Mouse (Mus musculus) intestine, embryonic 14.5 days (tissue): Measurements from ENCODE around the gene Tnfaip8l3. TPM values are rescaled to one million over a fixed set of nuclear protein-coding genes. Genes with fewer than 3 reads are reported as not detected.

Experiments used
- ATAC-seq: fragments of 200-750 bp; cut with Nextera tagmentation; replicated peaks from 2 replicates; pipeline ENCODE4 v1.8.0; 2017; ENCODE audit warnings: low read depth, moderate number of reproducible peaks, moderate TSS enrichment, moderate library complexity; ENCODE audit not compliant: low FRiP score, low TSS enrichment
- DNase-seq: peaks from one replicate; pipeline ENCODE4 v3.0.0-alpha.2; 2018; ENCODE audit warnings: low spot score
- H3K27ac ChIP-seq: fragments of 300-500 bp; sonication (generic); 2 replicates; pipeline ENCODE4 v1.5.1; 2014; ENCODE audit warnings: low read depth, mild to moderate bottlenecking, control low read depth
- H3K27me3 ChIP-seq: fragments of 300-500 bp; sonication (generic); replicated peaks from 2 replicates; pipeline ENCODE4 v1.6.1; 2014; ENCODE audit warnings: low read length, control low read depth; ENCODE audit not compliant: control insufficient read depth, insufficient read depth
- H3K36me3 ChIP-seq: fragments of 300-500 bp; sonication (generic); 2 replicates; pipeline ENCODE4 v1.6.1; 2014; ENCODE audit warnings: low read length, control low read depth; ENCODE audit not compliant: control insufficient read depth, insufficient read depth
- H3K4me1 ChIP-seq: fragments of 300-500 bp; sonication (generic); replicated peaks from 2 replicates; pipeline ENCODE4 v1.6.1; 2014; ENCODE audit warnings: low read length, control low read depth, mixed read lengths; ENCODE audit not compliant: control insufficient read depth, insufficient read depth
- H3K4me2 ChIP-seq: fragments of 300-500 bp; sonication (generic); 2 replicates; pipeline ENCODE4 v1.6.1; 2014; ENCODE audit warnings: low read length
- H3K4me3 ChIP-seq: fragments of 300-500 bp; sonication (generic); 2 replicates; pipeline ENCODE4 v1.5.1; 2014; ENCODE audit warnings: low read depth, low read length, control low read depth, mixed read lengths
- H3K9ac ChIP-seq: fragments of 300-500 bp; sonication (generic); 2 replicates; pipeline ENCODE4 v1.6.1; 2014; ENCODE audit warnings: mild to moderate bottlenecking, low read length
- H3K9me3 ChIP-seq: fragments of 300-500 bp; sonication (generic); 2 replicates; pipeline ENCODE4 v1.6.1; 2016; ENCODE audit warnings: low read length, control low read depth; ENCODE audit not compliant: control insufficient read depth
- WGBS: fragments of 180-500 bp; shearing (Covaris S2); extraction: QIAGEN DNeasy Blood & Tissue Kit; methylation state at CpG from one replicate; pipeline ENCODE4 v1.1.7; 2014; 5-methylcytosine and 5-hydroxymethylcytosine counted together
- polyA plus RNA-seq: library from polyadenylated mRNA; unstranded; fragments of >200 nt; fragmentation: Nextera tagmentation; extraction: Ambion mirVana; gene quantifications from 2 replicates; pipeline ENCODE4 v1.2.1, GENCODE M21; 2014

Tnfaip8l3 gene
- polyA plus RNA-seq, result 0.05 and 0.22 TPM in 2 replicates

DNA sequence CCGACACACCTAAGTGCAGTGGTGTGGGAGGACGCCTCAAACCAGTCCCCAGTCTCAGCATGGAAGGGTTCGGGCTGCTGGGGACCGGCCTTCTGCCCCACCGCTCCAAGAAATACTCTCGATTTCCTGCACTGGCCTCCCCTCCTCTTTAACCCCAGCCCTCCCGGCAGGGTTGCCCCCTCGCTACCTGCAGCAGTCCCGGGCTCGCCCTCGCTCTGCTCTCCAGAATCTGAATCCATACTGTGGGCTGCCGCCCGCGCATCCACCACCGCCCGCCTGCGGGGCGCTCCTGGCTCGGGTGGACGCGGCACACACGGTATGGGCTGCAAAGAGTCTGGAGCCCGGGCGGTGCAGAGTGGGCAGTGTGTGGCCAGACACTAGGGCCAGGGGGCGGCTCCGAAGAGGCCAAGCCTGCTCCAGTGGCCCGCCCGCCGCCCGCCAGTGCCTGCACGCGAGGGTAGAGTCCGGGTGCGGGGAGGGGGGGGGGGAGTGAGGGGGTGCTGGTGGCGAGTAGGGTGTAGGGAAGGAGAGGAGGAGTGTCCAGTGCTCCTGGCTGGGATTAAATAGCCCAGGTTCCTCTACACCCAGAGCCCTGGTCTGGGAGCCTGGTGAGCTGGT, at the start of gene Tnfaip8l3:
TSS of gene Tnfaip8l3 (minus strand) at position 357 of the 618 bp plus-strand sequence.
- under 1% methylated on average over 33 of the region's 35 CpGs for WGBS
- H3K9ac ChIP-seq, result peak within 1 kb of the TSS; percentile 39
- DNase-seq (peak; percentile 66), ATAC-seq (peak; percentile 81)
- no peak within 1 kb of the TSS for H3K27ac ChIP-seq
- peaks cover 6% of the 10 kb centered on the region for H3K4me1 ChIP-seq
- no peaks in the 10 kb centered on the region for H3K36me3 ChIP-seq
- H3K4me2 ChIP-seq, result peak within 1 kb of the TSS; percentile 94
- no peaks in the 10 kb centered on the region for H3K9me3 ChIP-seq
- peak within 1 kb of the TSS; percentile 46 for H3K4me3 ChIP-seq
- peaks cover 40% of the 10 kb centered on the region for H3K27me3 ChIP-seq

DNA sequence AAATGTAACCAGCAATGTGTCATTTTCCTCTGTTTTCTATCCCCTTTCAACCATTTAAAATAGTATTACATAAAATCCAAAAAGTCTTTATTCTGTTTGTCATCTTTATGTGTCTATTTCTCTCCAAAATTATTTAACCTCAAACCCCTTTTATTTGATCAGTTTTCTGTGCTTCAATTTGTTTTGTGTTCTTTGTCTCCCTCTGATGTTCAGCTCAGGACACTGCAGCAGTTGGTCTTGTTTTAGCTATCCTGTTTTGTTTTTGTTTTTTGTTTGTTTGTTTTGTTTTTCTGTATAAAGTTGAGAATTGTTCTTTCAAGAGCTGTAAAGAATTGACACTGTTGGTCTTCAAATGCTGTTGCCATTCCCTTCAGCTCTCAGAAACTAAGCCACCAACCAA, 44.5 kb upstream of the Tnfaip8l3 start:
- DNase-seq (no peak), ATAC-seq (no peak)

GRCm38 (mm10) chr9:54098636-54099035, 30.4 kb upstream of the Tnfaip8l3 start:
- H3K9ac ChIP-seq, result no peak overlapping the region
- no peaks in the 10 kb centered on the region for H3K36me3 ChIP-seq
- H3K4me3 ChIP-seq, result no peak overlapping the region
- no peak overlapping the region for H3K27ac ChIP-seq
- H3K27me3 ChIP-seq, result no peaks in the 10 kb centered on the region
- no peaks in the 10 kb centered on the region for H3K4me1 ChIP-seq
- no peak for DNase-seq
- ATAC-seq, result no peak
- no peak overlapping the region for H3K4me2 ChIP-seq
- H3K9me3 ChIP-seq, result no peaks in the 10 kb centered on the region

More for the DNA sequence above, 44.5 kb upstream of the Tnfaip8l3 start:
- Histone ChIP-seq H3K4me2 (no peak overlapping the region), H3K36me3 (no peaks in the 10 kb centered on the region), H3K4me1 (no peaks in the 10 kb centered on the region), H3K4me3 (no peak overlapping the region), H3K9me3 (0 out of 2 replicates have a peak, but pooled peaks cover under 1% of the 10 kb centered on the region), H3K27ac (no peak overlapping the region), H3K9ac (no peak overlapping the region), H3K27me3 (no peaks in the 10 kb centered on the region)

GRCm38 (mm10) chr9:54097091-54097490, 28.9 kb upstream of the Tnfaip8l3 start:
- no peak overlapping the region for H3K4me2 ChIP-seq
- H3K4me3 ChIP-seq, result no peak overlapping the region
- 76% methylated on average over 6 of the region's 6 CpGs for WGBS
- no peak overlapping the region for H3K27ac ChIP-seq
- no peak for ATAC-seq
- no peaks in the 10 kb centered on the region for H3K27me3 ChIP-seq
- no peak overlapping the region for H3K9ac ChIP-seq
- no peaks in the 10 kb centered on the region for H3K4me1 ChIP-seq
- H3K36me3 ChIP-seq, result no peaks in the 10 kb centered on the region
- no peaks in the 10 kb centered on the region for H3K9me3 ChIP-seq
- no peak for DNase-seq

DNA sequence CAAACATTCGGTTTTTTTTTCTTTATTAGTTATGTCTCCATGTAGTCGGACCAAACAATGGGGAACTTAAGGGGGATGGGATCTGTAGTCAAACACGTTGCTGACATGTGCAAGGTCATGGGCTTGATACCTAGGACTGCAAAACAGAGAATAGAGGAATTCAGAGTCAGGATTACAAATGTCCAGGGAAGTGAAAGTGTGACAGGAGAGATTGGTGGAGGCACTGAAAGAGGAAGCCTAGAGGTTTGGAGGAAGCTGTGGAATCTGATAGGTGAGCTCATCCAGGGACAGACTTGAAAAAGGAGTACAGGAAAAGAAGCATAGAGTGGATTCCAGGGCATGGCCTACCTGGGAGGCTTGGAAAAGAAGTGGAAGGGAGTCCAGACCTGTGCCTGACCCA, 16.1 kb upstream of the Tnfaip8l3 start:
- DNase-seq (no peak), ATAC-seq (no peak)
- 74% methylated on average over 3 of the region's 3 CpGs for WGBS
- no peaks in the 10 kb centered on the region for H3K9me3 ChIP-seq
- H3K4me3 ChIP-seq, result no peak overlapping the region
- H3K36me3 ChIP-seq, result no peaks in the 10 kb centered on the region
- no peak overlapping the region for H3K27ac ChIP-seq
- no peaks in the 10 kb centered on the region for H3K27me3 ChIP-seq
- H3K4me1 ChIP-seq, result no peaks in the 10 kb centered on the region
- H3K9ac ChIP-seq, result no peak overlapping the region
- no peak overlapping the region for H3K4me2 ChIP-seq

DNA sequence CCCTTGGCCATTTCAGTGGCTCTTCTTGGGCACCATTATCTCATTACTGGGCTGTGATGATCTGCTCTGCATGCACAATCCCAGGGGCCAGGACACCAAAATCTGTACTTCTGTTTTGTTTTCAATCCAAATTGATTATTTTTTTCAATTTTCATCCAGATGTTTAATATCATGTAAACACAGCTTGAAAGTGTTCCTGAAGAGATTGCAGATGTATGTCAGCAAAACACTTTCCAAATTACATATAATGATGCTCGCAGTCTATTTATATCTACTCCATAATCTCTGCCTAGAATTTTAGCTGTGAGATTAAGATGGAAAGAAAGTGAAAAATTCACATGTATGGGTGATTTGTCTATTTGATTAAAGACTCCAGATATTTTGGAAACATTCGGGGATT, 9.6 kb upstream of the Tnfaip8l3 start:
- H3K36me3 ChIP-seq, result no peaks in the 10 kb centered on the region
- H3K27ac ChIP-seq, result no peak overlapping the region
- WGBS, result 76% methylated on average over 2 of the region's 2 CpGs
- no peak for DNase-seq
- no peaks in the 10 kb centered on the region for H3K4me1 ChIP-seq
- H3K9ac ChIP-seq, result no peak overlapping the region
- no peak for ATAC-seq
- H3K27me3 ChIP-seq, result no peaks in the 10 kb centered on the region
- no peak overlapping the region for H3K4me3 ChIP-seq
- no peak overlapping the region for H3K4me2 ChIP-seq
- no peaks in the 10 kb centered on the region for H3K9me3 ChIP-seq

GRCm38 (mm10) chr9:54074901-54075300, 6.7 kb upstream of the Tnfaip8l3 start:
- ATAC-seq, result no peak
- Histone ChIP-seq H3K36me3 (no peaks in the 10 kb centered on the region), H3K4me2 (no peak overlapping the region), H3K4me1 (no peaks in the 10 kb centered on the region), H3K27me3 (peaks cover 4% of the 10 kb centered on the region; the same call in 1 of the 2 replicates), H3K9me3 (no peaks in the 10 kb centered on the region), H3K27ac (no peak overlapping the region), H3K9ac (no peak overlapping the region), H3K4me3 (no peak overlapping the region)
- no peak for DNase-seq
- 73% methylated on average over 3 of the region's 3 CpGs for WGBS

GRCm38 (mm10) chr9:54073688-54074087, 5.5 kb upstream of the Tnfaip8l3 start:
- H3K9me3 ChIP-seq, result no peaks in the 10 kb centered on the region
- peaks cover 4% of the 10 kb centered on the region for H3K4me1 ChIP-seq
- H3K27ac ChIP-seq, result no peak overlapping the region
- 81% methylated on average over 4 of the region's 4 CpGs for WGBS
- H3K9ac ChIP-seq, result no peak overlapping the region
- no peaks in the 10 kb centered on the region for H3K36me3 ChIP-seq
- no peak overlapping the region for H3K4me3 ChIP-seq
- no peak overlapping the region for H3K4me2 ChIP-seq
- H3K27me3 ChIP-seq, result peaks cover 14% of the 10 kb centered on the region; the same call in 1 of the 2 replicates
- DNase-seq (no peak), ATAC-seq (no peak)

GRCm38 (mm10) chr9:54071474-54072095, 3.4 kb upstream of the Tnfaip8l3 start:
- 71% methylated on average over 7 of the region's 7 CpGs for WGBS
- H3K27me3 ChIP-seq, result peaks cover 33% of the 10 kb centered on the region

More at GRCm38 (mm10) chr9:54071474-54072095, 3.4 kb upstream of the Tnfaip8l3 start:
- DNase-seq (no peak), ATAC-seq (no peak)
- Histone ChIP-seq H3K36me3 (no peaks in the 10 kb centered on the region), H3K4me1 (peaks cover 6% of the 10 kb centered on the region), H3K9ac (no peak overlapping the region), H3K27ac (no peak overlapping the region), H3K9me3 (no peaks in the 10 kb centered on the region), H3K4me2 (no peak overlapping the region), H3K4me3 (no peak overlapping the region)
